Mouse (Mus musculus): ENCODE results near the gene Ankrd23.

The Ankrd23 gene

GRCm38 (mm10) chr1:36563197-36563596 is 26.5 kb upstream of the Ankrd23 start:
- DNase-seq (ENCODE audit: low spot score), result no peak

DNA sequence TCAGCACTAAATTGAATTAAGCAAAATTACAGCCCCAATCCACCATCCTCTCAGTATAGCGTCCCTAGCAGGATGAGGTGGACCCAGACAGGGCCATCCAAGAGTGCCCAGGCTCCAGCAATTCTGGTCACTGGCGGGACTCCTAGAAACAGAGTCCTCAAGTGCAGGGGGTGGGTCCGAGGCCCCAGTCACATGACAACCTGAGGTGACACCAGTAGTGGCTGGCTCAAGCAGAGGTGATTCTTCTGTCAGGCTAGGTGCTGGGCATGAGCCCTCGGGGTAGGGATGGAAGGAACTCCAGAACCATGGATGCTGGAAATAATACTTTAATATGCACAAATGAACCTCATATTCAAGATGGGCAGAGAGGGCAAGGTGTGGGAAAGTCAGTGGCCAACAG is 25.7 kb upstream of the Ankrd23 start:
- no peak for DNase-seq (ENCODE audit: low spot score)

- DNase-seq (ENCODE audit: low spot score), result no peak
These were observed 24.2 kb upstream of the Ankrd23 start for GRCm38 (mm10) chr1:36560903-36561302.

DNA sequence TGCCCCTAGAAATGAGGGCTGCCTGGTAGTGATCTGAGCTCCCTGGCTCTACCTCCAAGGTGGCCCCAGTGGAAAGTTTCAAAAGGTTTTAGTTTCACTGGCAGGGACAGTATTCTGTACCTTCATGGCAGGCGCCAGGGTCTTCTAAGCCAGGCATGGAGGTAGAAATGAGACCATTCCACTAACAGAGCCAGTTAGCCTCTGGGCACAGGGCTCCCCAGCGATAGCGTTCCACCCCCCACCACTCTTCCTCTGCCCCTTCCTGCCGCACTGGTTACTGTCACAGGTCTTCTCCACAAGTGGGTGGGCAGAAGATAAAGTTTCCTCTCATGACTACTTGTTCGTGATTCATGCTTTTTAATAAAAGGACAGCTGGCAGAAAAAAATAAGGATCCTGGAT is 23.2 kb upstream of the Ankrd23 start:
- no peak for DNase-seq (ENCODE audit: low spot score)

- DNase-seq (ENCODE audit: low spot score), result no peak
These were observed 22.6 kb upstream of the Ankrd23 start for GRCm38 (mm10) chr1:36559256-36559655.

GRCm38 (mm10) chr1:36558031-36558993 is 21.6 kb upstream of the Ankrd23 start, which contains the start of gene Sema4c:
Gene Sema4c, minus strand, starts transcription at chr1:36558349.
- DNase-seq (ENCODE audit: low spot score), result peak; percentile 64

- DNase-seq (ENCODE audit: low spot score), result peak; percentile 72
These were observed 20.9 kb upstream of the Ankrd23 start for GRCm38 (mm10) chr1:36557457-36558011.

DNA sequence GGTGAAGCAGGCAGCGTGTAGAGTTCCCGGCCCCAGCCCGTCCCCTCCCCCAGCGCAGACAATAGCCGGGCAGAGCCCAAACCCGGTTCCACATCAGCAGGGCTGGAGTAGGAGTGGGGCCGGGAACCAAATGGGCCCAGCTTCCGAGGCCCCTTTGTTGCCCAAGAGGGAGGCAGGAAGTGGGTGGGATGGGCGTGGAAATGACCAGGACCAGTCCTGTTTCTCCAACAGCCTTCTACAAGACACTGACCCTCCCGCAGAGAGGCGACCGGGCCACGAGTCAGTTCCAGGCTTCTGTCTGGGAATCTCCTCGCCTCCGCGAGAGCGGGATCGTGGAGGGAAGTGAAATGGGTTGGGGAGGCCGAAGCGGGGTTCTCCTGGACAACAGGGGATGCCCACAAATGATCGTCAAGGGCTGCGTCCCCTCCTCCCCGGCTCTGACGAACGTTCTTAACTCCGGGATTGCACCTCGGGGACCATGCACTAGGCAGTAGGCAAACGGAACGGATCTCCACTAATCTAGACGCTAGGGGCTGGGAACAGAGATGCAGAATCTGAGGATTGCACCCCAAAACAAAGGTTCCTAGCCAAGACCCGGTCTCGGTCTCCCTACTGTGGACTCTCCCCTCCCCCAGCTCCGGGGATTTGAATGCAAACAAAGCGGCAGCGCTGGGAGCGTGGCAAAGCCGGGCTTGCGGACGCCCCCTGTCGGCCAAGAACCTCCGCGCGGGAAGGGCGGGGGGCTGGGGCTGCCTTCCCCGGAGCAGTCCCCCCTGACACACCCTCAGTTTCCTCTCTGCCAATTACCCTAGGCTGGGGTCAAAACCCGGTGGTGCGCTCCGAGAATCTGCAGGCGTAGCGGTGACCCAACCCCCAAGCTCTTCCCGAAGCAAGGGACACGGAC is 20.1 kb upstream of the Ankrd23 start:
- DNase-seq (ENCODE audit: low spot score), result peak; percentile 92

DNA sequence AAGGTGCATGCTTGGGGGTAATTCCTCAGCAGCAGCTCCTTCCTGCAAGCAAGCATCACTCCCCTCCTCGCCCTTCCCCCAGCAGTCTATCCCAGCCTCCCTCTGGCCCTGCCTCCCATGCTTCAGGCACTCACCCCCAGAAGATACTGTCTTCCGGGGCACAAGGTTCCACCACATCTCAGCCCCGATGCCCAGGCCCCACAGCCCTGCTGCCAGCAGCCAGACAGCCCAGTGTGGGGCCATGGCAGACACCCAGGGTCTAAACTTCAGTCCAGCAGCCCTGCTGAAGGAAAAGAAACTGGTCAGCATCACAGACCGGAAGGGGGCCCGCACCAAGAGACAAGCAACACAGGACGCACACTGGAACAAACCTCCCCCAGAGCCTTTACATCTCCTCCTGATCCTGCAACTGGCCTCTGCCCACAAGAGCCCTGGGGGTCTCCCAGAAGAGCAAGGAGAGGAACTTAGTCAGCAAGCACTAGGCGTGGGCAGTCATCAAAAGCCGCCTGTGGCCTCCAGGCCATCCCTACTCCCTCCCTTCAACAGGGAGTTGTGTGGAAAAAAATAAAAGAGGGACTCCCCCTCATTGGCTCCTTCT is 19.2 kb upstream of the Ankrd23 start:
- DNase-seq (ENCODE audit: low spot score), result no peak

GRCm38 (mm10) chr1:36554633-36555399 is 18.1 kb upstream of the Ankrd23 start:
- no peak for DNase-seq (ENCODE audit: low spot score)

DNA sequence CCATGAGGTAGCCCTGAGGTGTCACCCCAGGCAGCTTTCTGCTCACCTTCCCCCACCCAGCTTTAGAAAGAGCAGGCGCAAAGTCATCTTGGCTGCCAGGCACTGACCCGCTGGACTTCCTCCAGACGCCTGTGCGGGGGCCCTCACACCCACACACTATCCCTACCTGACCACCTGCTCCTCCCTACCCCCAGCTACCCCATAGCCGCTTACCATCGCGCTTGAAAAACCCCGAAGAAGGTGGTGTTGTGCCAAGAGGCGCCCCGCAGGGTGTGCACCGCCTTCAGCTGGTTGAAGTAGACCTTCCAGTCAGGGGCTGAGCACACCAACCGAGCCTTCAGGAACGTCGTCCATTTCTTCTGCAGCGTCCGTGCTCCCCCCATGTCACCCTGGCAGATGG is 15.8 kb upstream of the Ankrd23 start:
- DNase-seq (ENCODE audit: low spot score), result no peak

DNA sequence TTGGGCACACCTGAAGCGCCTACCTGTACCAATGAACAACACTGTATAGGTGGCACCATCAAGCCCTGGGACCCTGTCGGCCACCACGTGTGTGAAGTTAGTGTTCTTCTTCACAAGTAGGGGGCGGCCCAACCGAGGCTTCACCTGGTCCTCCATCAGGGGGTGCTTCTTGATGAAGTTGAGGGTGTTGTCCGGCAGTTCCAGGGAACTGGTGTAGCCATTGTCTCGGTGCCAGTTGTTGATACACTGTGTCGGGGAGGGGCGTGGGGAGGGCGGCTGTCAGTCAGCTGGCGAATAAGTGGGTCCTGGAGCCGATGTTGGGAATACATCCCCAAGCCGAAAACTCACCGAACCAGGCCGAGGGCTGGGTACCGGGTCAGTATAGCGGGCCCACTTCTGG is 15.2 kb upstream of the Ankrd23 start:
- no peak for DNase-seq (ENCODE audit: low spot score)

GRCm38 (mm10) chr1:36550075-36550863 is 13.6 kb upstream of the Ankrd23 start:
- no peak for DNase-seq (ENCODE audit: low spot score)

- no peak for DNase-seq (ENCODE audit: low spot score)
These were observed 12.8 kb upstream of the Ankrd23 start for GRCm38 (mm10) chr1:36549491-36549890.

- no peak for DNase-seq (ENCODE audit: low spot score)
These were observed 12.1 kb upstream of the Ankrd23 start for GRCm38 (mm10) chr1:36548771-36549170.

GRCm38 (mm10) chr1:36547981-36548598 is 11.4 kb upstream of the Ankrd23 start:
- peak; percentile 41 for DNase-seq (ENCODE audit: low spot score)

DNA sequence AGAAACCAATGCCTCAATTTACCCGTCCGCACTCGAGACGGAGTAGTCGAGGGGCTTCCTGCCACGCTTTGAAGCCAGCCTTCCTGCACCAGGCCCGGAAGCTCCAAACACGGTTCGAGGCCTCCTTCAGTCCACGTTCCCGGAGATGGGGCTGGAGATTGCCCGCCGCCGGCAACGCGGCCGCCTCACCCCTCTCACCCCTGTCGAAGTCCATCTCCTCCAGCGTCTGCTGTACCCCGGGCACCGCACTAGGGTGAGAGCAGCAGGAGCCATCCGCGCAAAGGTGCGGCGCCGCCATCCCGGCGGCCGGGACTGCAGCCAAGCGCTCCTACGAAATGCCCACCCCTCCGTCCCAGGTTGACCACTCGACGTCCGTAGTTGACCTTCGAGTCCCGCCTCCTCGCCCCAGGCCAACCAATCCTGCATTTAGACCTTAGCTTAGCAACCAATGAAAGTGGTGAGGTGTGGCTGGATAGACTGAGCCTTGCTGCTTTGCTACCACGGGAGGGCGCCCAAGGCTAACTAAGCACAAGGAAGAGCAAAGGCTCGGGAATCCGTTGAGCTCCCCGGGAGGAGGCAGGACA is 10.3 kb upstream of the Ankrd23 start, which contains the start of gene Ankrd39:
TSS of gene Ankrd39 (minus strand) at position 558 of the 584 bp plus-strand sequence.
- peak; percentile 95 for DNase-seq (ENCODE audit: low spot score)

DNA sequence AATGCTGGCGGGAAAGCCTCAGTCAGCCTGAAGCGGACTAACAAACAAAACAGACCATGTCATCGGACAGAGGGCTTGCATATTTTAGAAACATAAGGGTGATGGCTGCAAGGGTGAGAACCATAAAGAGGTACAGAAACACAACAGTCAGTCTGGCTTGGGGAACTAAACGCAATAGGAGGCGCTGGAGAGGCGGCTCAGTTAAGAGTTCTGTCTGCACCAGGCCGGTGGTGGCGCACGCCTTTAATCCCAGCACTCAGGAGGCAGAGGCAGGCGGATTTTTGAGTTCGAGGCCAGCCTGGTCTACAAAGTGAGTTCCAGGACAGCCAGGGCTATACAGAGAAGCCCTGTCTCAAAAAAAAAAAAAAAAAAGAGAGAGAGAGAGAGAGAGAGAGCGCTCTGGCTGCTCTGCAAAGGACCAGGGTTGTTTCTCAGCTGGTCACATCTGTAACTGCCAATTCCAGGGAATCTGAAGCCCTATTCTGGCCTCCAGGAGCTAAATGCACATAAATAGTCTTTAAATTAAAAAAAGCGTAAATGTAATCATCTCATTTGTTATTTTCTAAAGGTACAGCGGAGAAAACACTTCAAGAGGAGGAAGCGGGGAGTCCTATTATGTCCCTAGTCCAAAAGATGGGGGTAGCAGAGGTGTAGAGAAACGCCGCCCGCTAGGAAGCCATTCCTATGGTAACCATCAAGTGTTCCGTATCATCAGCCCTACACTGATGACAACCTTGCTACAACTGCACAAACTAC is 9.3 kb upstream of the Ankrd23 start:
- DNase-seq (ENCODE audit: low spot score), result no peak

DNA sequence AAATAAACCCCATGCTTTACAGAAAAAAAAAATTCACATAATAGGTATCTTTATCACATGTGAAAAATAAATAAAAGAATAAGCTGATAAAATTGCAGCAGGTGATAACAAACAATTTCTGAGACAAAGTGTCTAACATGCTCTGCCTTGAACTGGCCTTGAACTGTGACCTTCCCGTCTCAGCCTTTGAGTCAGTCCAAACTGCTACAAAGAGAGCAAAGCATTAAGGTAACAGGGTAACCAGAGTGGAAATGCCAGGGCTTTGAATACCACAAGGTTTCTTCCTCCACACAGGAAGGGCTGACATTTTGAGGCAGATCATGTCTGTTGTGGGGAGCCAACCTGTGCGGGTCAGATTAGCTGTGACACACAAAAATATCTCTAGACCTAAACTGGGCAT is 8.7 kb upstream of the Ankrd23 start:
- no peak for DNase-seq (ENCODE audit: low spot score)

All from urinary bladder, postnatal 25 days (tissue).